Mouse (Mus musculus): ENCODE results near the gene Hgd. TPM values are rescaled to one million over a fixed set of nuclear protein-coding genes. Genes with fewer than 3 reads are reported as not detected.
A peak's percentile ranks its signal among the peaks of the same experiment; 100 is the strongest.

The Hgd gene
- total RNA-seq, 1 experiment from 2014 or later, result not detected

DNA sequence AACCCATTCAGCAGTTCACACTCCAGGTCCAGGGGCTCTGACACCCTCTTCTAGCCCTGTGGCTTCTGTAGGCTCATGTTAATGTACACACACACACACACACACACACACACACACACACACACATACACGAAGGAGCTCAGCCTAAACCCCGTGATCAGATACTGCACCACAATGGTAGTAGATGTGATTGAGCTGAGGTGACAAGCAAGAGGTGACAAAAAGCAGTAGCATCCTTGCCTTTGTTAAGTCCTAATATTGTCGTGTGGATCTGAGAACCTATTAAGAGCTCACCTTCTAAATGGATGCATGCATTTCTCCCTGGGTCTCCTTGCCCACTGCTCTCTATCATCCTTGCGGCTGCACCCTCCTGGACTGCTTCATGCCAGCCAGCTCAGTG lies 698 bp downstream of the Hgd start:
- DNase-seq, result no peak

DNA sequence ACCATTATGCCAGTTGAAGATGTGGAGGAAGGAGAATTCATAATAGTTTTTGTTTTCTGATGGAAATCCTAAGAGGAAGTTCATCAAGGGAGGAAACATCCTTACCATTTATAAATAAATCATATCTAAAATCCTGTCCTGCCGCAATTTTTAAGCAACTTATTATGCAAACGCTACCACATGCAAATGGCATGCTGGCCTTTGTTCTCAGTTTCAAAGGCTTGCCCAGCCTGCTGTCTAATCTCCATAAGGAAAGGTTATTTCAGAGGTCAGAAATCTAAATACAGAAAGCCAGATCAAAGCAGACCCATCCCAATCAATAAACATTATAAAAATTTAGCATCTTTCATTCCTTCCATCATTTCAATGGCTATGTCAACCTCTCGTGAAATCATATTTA lies 1.9 kb downstream of the Hgd start:
- no peak for DNase-seq

DNA sequence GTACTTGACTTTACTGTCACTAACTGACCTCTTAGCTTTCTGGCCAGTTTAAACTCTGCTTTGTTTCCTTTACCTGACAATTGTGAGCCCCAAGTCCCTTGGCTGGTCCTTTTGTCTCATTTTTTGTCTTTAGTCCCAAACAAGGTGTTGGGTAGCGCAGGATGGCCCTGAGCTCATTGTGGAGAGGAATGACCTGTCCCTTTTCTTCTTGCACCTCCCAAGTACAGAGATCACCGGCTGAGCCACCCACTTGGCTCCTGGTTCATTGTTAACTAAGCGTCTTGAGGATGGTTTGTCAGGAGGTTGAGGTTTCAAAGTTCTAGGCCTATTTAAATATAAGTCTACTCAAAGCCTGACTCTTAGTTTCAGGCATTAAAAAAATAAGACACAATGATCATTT lies 3.4 kb downstream of the Hgd start:
- DNase-seq, result no peak

DNA sequence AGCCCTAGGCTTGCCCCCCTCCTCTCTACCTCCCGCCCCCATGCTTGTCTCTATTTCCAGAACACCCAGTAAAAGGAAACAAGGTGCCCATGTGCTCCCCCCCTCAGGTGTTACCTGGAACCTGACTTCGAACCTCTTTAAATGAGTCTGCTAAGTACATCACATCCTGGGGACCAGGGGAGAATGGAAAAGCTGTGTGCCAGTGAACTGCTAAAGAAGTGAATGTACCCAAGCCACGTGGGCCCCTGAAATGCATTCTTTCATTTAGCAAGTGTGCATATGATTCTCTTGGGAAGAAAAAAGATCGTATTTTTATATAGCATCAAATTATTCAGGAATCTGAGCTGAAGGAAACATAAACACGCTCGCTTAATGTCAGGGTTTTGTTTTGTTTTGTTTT lies 3.8 kb downstream of the Hgd start:
- no peak for DNase-seq

GRCm38 (mm10) chr16:37584218-37585035 lies 4.5 kb downstream of the Hgd start:
- DNase-seq, result peak; percentile 48

DNA sequence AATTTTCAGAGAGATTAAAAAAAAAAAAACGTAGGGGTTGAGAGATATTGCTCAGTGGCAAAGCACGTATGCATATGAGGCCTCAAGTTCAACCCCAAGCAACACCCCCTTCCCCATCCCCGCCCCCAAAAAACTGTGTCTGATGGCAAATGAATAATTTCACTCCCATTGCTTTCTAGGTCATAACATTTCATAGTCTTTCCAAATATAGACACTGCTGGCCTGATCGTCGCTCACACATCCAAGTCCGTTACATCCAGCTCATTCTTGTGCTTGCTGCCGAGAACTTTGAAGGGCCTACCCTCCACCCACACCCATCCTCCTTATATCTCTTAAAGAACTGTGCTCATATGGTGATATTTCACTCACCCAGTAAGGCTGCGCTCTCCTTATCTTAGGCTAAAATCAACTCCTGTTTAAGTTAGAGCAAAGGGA lies 5.2 kb downstream of the Hgd start:
- no peak for DNase-seq

GRCm38 (mm10) chr16:37590921-37591320 lies 11.0 kb downstream of the Hgd start:
- DNase-seq, result no peak

DNA sequence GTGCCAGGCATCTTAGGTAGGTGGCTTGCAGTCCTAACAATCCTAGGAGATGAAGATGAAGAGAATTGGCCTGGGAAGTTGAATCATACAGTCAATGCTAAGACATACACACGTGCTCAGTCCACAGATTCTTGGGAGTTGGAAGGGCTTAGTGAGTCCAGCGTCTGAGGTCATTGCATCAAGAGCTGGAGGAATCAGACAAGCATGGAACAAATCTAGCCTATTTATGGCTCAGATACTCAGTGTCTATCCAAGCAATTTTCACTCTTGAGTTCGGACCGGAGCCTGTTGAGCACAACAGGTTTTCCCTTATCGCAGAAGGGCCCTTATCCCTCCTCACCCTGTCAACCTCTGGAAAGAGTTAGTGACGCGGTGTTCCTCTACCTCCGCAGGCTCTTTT lies 11.6 kb downstream of the Hgd start:
- no peak for DNase-seq

DNA sequence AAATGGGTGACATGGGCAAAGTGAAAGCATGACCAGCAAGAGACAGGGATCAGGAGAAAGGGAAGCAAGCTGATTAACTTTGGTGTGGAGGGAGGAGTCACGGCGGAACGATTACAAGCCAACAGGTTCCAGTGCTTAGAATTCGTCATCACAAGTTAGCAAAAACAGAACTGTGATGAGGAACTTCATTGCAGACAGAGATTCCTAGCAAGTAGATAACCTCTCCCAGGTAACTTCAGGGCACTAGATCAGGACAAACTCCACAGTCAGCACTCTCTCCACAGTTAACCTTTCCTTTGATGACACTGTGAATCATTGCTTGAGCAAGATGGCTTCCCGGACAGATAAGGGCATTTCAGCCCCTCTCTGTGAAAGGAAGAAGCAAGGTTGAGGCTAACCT lies 17.5 kb downstream of the Hgd start:
- no peak for DNase-seq

DNA sequence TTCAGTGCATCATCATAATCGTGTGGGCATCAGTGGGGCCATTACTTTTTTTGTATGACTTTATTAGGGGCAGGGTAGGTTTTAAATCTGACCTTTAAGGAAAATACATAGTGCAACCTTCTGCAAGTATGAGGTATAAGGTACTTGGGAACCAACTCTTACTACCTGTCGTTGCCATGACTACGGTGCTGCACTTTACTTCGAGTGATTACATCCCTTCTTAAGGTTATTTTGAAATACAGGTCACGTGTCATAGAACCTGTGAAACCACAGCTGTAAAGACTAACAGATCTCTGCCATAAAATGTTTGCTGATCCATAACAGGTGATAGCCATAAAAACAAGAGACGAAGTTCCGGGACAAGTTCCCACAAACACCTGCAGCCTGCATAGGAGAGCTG lies 18.5 kb downstream of the Hgd start:
- no peak for DNase-seq

DNA sequence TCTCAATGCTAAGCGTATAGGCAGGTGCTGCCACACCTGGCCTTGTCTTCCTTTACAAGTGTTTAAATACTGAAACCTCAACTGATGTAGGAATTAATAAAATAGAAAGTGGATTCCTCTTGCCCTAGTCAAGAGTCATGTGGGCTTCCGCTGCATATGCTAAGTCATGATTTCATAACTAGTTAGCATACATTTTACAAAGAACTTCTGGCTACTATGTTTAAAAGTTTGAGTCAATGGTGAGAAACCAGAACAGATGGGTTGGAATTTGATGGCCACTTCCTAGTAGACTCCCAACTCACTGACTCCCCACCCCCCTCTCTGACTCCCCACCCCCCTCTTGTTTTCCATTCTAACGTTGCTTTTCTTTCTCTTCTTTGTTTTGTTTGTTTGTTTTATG lies 19.4 kb downstream of the Hgd start:
- DNase-seq, result no peak

DNA sequence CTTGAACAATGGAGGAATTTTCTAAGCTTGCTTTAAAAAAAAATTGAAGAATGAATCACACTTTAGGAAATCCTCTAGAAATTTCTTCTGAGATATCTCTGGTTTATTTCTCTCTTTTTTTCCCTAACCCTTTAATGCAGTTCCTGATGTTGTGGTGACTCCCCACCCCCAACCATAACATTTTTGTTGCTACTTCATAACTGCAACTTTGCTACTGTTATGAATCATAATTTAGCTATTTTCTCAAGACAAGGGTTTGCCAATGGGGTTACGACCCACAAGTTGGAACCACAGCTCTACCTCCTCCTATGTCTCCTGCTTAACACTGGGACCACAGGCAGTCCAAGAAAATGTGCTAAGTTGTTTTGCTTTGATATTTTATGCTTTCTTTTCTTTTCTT lies 23.5 kb downstream of the Hgd start:
- DNase-seq, result no peak

GRCm38 (mm10) chr16:37604243-37604642 lies 24.3 kb downstream of the Hgd start:
- no peak for DNase-seq

DNA sequence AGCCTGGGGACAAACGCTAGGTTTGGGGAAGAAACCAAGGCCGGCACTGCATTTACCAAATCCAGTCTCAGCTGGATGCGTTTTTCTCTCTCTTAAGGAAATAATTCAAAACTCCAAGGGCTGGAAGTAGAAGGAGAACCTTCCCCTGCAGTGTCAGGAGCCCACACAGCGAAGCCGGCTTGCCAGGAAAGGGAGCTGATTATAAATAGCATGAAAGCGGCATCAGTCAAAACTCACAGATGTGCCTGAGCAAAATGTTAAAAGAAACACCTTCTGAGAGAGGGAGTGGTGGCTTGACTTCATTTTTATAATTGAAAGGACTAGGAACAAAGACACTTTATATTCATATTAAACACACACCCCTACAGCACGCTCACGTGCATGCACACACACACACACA lies 30.4 kb downstream of the Hgd start:
- DNase-seq, result no peak

GRCm38 (mm10) chr16:37611072-37611471 lies 31.1 kb downstream of the Hgd start:
- no peak for DNase-seq

GRCm38 (mm10) chr16:37612013-37612412 lies 32.1 kb downstream of the Hgd start:
- no peak for DNase-seq

GRCm38 (mm10) chr16:37614540-37614939 lies 34.6 kb downstream of the Hgd start:
- no peak for DNase-seq

GRCm38 (mm10) chr16:37615429-37615828 lies 35.5 kb downstream of the Hgd start:
- no peak for DNase-seq

DNA sequence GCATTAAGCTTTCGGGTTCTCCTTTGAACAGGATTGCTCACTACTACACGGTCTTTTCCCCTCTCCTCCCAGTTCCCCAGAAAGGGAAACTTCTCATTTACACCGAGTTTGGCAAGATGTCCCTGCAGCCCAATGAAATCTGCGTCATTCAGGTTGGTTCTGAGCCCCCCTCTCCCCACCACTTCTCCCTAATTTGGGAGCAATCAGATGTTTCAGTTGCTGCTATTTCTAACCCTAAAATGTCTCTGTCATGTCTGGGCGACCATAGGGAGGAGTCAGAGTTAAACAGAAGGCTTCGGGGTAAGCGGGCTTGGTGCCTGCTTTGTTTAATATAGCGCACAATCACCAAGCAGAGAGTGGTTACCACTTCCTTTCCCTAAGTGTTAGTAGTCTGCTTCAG lies 36.2 kb downstream of the Hgd start:
- DNase-seq, result no peak

DNA sequence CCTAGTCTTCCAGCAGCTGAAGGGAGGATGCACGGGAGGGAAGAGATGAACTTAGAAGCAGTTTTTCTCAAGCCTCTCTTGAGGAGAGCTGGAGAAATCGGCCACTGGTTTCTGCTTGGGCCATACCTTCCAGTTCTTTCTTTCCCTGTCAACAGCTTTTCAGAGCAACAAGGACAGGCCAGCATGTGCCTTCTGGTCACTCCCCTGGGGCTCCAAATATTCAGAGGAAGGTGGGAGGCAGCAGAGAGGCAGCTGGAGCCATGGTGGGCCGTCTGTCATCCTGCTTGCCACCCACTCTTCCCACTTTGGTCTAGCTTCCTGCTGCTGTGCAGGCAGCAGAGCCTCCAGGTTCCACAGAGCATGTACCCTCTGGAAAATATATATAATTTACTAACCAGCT lies 37.7 kb downstream of the Hgd start:
- no peak for DNase-seq

- no peak for DNase-seq
Observed at GRCm38 (mm10) chr16:37622403-37622802, 42.5 kb downstream of the Hgd start.

DNA sequence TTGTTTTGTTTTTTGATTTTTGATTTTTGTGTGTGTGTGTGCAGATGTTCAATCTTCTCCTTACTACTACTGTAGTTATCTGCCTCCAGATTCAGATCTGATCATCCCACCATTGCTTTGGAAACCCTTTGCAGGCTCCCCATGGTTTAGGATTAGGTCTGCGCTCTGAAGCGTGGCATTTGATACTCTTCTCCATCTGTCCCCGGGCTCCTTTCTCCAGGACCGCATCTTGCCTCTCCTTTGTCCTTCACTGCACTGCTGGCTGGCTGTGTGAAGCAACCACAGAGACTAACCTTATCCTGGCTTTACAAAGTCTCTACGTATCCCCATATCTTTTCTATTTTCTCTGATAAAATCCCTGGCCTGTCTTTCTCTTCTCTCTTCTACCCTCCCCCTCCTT lies 43.0 kb downstream of the Hgd start:
- no peak for DNase-seq

- DNase-seq, result no peak
Observed at GRCm38 (mm10) chr16:37626388-37626949, 46.5 kb downstream of the Hgd start.

DNA sequence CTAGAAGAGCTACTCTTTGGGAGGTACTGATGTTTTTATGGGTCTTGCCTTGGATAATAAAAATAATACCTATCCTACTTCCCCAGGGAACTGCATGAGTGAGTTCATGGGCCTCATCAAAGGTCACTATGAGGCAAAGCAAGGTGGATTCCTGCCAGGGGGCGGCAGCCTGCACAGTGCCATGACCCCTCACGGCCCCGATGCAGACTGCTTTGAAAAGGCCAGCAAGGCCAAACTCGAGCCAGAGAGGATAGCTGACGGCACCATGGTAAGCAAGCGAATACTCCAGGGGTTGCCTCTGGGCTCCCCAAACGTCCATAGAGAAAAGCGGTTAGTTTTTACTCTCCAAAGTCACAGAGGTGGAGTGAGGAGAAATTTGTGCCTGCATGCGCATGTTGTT lies 48.4 kb downstream of the Hgd start:
- no peak for DNase-seq
